Mouse (Mus musculus): ENCODE data around the gene Mfn2.
A peak's percentile ranks its signal among the peaks of the same experiment; 100 is the strongest.

Gene Mfn2

DNA sequence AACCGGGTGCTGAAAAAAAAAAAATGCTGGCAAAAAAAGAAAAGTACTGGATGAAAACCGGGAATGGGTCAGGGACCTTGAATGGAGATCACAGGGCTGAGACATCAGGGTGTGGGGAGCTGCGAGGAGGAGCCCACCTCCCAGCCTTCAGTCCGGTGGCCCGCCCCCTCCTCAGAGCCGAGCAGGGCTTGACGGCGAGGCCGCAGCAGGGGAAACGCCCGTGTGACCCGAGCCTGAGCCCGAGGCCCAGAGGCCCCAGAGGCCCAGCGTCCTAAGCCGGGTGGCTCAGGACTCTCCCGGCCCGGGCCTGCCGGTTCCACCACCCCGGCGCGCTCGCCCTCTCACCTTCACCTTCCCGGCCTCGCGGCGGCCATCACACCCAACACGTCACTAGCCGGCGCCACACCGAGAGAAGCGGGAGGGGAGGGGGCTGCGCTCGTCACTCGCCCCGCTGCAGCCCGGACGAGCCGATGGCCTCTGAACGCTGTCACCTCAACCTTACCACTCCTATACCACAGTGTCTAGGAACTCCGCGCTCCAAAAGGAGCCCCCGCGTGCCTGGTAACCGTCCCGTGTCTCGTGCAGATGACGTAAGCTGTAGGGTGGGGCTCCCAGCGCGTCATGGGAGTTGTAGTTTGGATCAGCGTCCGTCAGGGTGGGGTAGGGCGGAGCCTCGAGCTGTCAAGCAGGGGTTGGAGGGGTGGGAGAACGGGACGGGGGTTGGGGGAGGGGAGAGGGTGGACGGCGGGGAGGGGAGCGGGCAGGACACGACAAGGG is at the start of gene Mfn2:
Mfn2 (minus strand) TSS at position 392 of the 777 bp plus-strand sequence.
- DNase-seq: peak; percentile 92

DNA sequence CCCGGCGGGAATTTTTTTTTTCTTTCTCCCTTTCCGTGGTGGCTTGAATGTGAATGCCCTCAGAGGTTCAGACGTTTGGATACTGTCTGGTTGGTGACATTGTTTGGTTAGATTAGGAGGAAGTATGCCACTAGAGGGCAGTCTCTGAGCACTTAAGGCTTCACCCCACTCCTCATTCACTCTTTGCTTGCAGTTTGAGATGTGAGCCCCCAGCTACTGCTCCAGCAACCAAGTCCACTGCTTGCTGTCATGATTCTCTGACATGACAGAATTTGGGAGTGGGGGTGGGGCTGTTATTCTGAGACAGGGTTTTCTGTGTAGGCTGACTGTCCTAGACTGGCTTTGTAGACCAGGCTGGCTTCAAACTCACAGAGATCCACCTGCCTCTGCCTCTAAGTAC is 49.1 kb upstream of the Mfn2 start:
- DNase-seq: no peak

DNA sequence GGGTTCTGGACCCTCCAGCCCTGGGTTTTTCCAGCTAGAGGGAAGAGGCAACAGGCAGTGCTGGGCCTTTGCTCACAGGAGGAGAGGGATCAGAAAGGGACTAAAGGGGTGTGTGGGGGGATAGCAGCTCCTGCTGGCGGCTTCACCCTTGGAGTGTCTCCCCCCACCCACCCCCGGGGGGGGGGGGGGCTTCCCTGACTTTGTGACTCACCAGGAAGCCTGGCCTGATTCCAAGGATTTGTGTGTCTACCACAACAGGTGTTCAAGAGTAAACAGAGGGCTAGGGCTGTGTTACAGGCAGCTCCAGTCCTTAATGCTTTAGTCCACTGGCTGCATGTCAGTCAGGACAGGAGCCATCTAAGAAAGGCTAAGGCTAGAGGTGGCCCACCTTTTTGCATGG is 43.0 kb upstream of the Mfn2 start:
- DNase-seq: no peak

GRCm38 (mm10) chr4:147943005-147943404 is 38.5 kb upstream of the Mfn2 start:
- no peak for DNase-seq

- DNase-seq: no peak
Observed at GRCm38 (mm10) chr4:147941045-147942020, 36.8 kb upstream of the Mfn2 start.

GRCm38 (mm10) chr4:147940576-147941044 is 36.1 kb upstream of the Mfn2 start, which contains the start of gene 2510039O18Rik:
Gene 2510039O18Rik, plus strand, starts transcription at chr4:147940895.
- peak; percentile 80 for DNase-seq

GRCm38 (mm10) chr4:147940111-147940510 is 35.6 kb upstream of the Mfn2 start:
- no peak for DNase-seq

GRCm38 (mm10) chr4:147938148-147939096 is 33.9 kb upstream of the Mfn2 start:
- no peak for DNase-seq

DNA sequence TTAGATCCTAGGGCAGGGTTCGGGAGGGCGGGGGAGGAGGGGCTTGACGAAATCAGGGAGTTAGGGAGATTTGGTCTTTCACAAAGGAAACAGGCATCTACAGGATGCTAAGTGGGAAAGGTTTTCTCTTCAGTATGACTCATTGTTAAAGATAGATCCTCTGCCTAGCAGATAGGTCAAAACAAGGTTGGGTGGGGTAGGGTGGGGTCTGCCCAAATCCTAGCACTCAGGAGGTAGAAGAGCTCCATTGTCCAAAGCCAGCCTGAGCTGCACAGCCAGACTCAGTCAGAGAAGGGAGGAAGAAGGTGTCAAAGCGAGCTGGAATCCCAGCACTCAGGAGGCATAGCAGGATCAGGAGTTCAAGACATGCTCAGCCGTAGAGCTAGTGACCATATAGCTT is 33.0 kb upstream of the Mfn2 start:
- no peak for DNase-seq

DNA sequence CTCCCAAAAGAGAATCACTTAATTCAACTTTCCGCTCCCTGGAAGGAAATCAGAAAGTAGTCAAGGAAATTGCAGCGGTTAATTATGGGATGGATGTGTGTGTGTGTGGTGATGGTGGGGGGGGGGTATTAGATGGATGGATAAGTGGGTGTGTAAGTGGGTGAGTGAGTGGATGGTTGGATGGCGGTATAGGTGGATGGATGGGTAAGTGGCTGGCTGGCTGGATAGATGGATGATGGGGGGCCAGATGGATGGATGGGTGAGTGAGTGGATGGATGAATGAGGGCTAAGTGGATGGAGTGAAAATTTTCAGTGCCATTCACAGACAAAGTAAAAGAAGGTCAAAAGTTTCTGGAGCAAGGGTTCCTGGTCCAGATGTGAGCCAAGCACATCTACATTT is 32.5 kb upstream of the Mfn2 start:
- no peak for DNase-seq

DNA sequence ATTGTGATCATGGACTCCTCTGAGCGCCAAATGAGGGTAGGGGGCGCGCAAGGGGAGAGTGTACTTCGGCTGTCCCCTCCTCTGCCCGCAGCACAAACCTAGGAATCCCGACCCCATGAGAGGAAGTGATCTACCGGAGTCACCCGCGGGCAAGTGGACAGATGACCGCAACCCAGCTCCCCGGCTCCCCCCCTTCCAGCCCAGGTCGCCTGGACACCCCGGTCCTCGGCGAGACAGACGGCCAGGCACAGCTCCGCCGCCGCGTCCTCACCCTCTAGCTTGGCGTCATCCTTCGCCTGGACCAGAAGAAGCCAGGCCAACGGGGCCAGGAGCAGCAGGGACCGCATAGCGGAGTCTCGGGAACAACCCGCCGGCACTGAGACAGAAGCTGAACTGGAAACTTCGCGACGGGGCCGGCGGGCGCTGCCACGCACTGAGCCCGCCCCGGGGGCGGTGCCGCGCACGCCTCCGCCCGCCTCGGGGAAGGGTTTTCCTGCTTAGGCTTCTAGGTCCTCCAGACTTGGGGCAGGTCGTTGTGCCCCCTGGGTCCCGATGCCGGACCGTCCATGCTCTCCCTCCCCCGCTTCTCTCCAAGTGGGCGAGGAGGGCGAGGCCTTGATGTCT is 31.9 kb upstream of the Mfn2 start, which contains the start of gene Plod1:
Plod1 (minus strand) TSS at position 437 of the 624 bp plus-strand sequence.
- DNase-seq: peak; percentile 63

DNA sequence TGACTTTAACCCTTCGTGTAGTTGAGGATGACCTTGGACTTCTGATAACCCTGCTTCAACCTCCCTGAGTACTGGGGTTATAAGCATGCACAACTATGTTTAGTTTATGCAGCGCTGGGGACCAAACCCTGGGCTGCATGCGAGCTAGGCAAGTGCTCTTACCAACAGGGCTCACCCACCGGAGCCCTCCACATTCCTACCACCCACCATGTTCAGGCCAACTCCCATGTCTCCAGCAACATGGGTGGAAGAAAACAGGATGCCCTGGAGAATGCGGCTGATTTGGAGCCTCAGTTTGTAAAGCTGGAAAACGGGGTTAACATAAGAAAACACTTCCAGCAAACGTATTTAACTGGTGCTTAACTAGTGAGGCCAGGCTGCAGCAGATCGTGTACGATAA is 31.4 kb upstream of the Mfn2 start:
- no peak for DNase-seq

DNA sequence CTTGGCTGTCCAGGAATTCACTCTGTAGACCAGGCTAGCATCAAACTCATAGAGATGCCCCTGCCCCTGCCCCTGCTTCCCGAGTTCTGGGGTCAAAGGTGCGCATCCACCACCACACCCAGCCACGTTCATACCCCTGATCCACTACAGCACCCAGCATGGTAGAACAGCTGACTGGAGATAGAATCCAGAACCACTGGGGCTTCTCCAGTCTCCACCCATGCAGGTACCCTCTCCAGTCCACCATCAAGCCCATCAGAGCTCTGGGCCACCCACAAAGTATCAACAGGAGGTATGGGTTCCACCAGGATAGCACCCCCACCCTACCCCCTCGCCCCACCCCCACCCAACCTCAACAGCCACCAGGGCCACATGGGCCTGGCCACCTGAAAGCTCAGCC is 30.1 kb upstream of the Mfn2 start:
- DNase-seq: no peak

- no peak for DNase-seq
Observed at GRCm38 (mm10) chr4:147934134-147934533, 29.6 kb upstream of the Mfn2 start.

GRCm38 (mm10) chr4:147930946-147931345 is 26.4 kb upstream of the Mfn2 start:
- no peak for DNase-seq

GRCm38 (mm10) chr4:147928540-147928939 is 24.0 kb upstream of the Mfn2 start:
- DNase-seq: no peak

DNA sequence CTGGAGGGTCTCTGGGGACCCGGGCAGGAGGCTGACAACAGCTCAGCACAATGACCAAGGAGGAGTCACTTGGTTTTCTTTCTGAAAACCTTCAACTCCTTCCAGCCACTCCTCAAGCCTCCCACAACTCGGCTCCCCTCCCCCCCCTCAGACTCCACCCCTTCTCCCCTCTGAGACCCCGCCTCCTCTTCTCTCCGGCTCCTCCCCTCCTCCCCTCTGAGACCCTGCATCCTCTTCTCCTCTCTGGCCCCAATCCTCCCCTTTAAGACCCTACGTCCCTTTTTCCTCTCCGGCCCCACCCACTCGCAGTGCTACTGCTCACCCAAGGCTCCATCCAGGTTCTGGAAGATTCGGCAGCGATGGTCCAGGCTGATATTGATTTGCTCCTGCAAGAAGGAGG is 23.6 kb upstream of the Mfn2 start:
- DNase-seq: no peak

GRCm38 (mm10) chr4:147927705-147928104 is 23.2 kb upstream of the Mfn2 start:
- no peak for DNase-seq

GRCm38 (mm10) chr4:147922341-147922740 is 17.8 kb upstream of the Mfn2 start:
- no peak for DNase-seq

DNA sequence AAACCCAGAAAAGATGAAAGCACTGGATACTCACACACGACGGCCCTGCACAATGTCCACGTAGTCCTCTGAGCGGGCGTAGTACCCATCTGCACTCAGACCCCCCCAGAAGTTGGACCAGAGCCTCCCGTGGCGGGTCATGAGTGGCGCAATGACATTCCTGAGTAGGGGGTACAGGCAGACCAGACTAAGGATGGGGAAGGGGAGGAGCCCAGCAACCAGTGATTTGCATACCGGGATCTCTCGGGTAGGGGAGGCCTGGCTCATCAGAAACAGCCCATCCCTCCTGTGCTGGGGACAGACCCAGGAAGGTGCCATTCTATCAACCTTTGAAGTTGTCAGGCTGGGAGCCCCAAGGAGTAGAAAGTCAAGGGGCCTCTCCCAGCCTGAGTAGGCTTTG is 16.5 kb upstream of the Mfn2 start:
- DNase-seq: no peak

DNA sequence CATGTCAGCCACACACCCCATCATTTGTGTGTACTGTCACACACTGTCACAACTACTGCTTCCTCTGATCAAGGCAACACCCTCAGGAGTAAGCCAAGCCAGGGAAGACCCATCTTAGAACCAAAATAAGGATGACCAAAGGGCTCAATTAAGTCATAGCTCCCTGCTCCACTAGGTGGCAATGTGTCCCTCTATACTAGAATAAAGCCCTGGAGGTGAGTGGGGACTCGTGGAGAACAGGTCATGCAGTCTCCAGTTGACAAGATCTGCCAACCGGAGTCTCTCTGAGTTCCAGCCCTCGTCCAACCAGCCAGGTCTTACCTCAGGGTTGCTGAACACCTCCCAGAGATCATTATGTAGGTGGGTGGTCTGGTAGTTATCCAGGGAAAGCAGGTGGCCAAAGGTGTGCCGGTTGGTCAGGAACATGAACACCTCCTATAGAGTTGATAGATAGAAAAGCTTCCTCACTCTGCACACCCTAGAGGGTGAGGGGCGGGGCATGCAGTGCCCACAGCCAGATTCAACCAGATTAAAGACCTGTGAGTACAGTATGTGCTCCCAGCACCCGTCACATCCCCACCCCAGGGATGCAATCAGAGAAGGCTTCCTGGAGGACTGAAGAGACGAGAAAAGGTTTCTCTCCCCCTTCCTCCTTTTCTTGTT is 14.1 kb upstream of the Mfn2 start:
- DNase-seq: no peak
